ENCODE assay signal across 21 mouse cellular contexts in genomic region chr9:64913406-64913805, GRCm38 (mm10). TPM values are rescaled to one million over a fixed set of nuclear protein-coding genes. Genes with fewer than 3 reads are reported as not detected.
DNase-seq lines count a peak whose midpoint lies in the region; ATAC-seq and TF ChIP-seq lines count a peak whose summit lies in the region.
"Had no signal": no experiment of that assay in that cellular context is flagged by ENCODE, and none has a peak within 500 bp of the region (broad histone marks: within the 10 kb centered on the region; RNA-seq: fewer than 3 reads in every experiment).

No protein-coding gene starts in this region.

- no peak overlapping the region for H3K4me2 ChIP-seq in liver, embryonic 15.5 days
- no peak overlapping the region for H3K4me2 ChIP-seq in liver, postnatal 0 days (ENCODE audit: low read depth, low read length)
- no peak overlapping the region for H3K4me2 ChIP-seq in kidney, embryonic 16.5 days (replicated peaks; ENCODE audit: low read depth, low read length)
- H3K4me2 ChIP-seq: embryonic facial prominence, embryonic 12.5 days; forebrain, embryonic 12.5 days; heart, embryonic 12.5 days; hindbrain, embryonic 12.5 days had no signal

- no peaks in the 10 kb centered on the region for H3K27me3 ChIP-seq in liver, embryonic 15.5 days
- no peaks in the 10 kb centered on the region for H3K27me3 ChIP-seq in liver, postnatal 0 days (ENCODE audit: insufficient read depth, low read length)
- H3K27me3 ChIP-seq in kidney, embryonic 16.5 days (ENCODE audit: insufficient read depth, low read length) = no peaks in the 10 kb centered on the region
- H3K27me3 ChIP-seq: embryonic facial prominence, embryonic 12.5 days; forebrain, embryonic 12.5 days; heart, embryonic 12.5 days; hindbrain, embryonic 12.5 days had no signal

- H3K4me1 ChIP-seq in liver, embryonic 15.5 days (replicated peaks) = peaks cover 13% of the 10 kb centered on the region
- H3K4me1 ChIP-seq in liver, postnatal 0 days (ENCODE audit: insufficient read depth) = no peaks in the 10 kb centered on the region
- H3K4me1 ChIP-seq in kidney, embryonic 16.5 days (ENCODE audit: insufficient read depth, low read length) = no peaks in the 10 kb centered on the region
- H3K4me1 ChIP-seq: embryonic facial prominence, embryonic 12.5 days; forebrain, embryonic 12.5 days; heart, embryonic 12.5 days; hindbrain, embryonic 12.5 days had no signal

- no peak for ATAC-seq in liver, embryonic 15.5 days (ENCODE audit: insufficient read depth)
- peak; percentile 33; the same call in 1 of the 2 replicates for ATAC-seq in liver, postnatal 0 days
- no peak for ATAC-seq in kidney, embryonic 16.5 days (ENCODE audit: low FRiP score, low TSS enrichment)
- ATAC-seq: forebrain, embryonic 16.5 days; hindbrain, embryonic 16.5 days had no signal

- H3K9me3 ChIP-seq in liver, embryonic 15.5 days (replicated peaks) = no peaks in the 10 kb centered on the region
- no peaks in the 10 kb centered on the region for H3K9me3 ChIP-seq in liver, postnatal 0 days (ENCODE audit: low read length)
- H3K9me3 ChIP-seq in kidney, embryonic 16.5 days (ENCODE audit: low read length) = peaks cover 5% of the 10 kb centered on the region; the same call in 1 of the 2 replicates
- H3K9me3 ChIP-seq: embryonic facial prominence, embryonic 12.5 days; forebrain, embryonic 12.5 days had no signal

- TF ChIP-seq EP300 in liver, postnatal 0 days (IDR thresholded peaks at IDR 0.05; ENCODE audit: low read depth) = no peak

- no peak for TF ChIP-seq CTCF in liver, postnatal 0 days (IDR thresholded peaks at IDR 0.05; ENCODE audit: low read depth)

- peak; percentile 23 for DNase-seq in adrenal gland, postnatal 14 days
- DNase-seq in adrenal gland, adult 2 months = no peak
- DNase-seq in liver = no peak
- DNase-seq in liver, postnatal 0 days = peak; percentile 27
- no peak for DNase-seq in heart, postnatal 14 days
- DNase-seq: adrenal gland, postnatal 36 days; cerebellum, adult 11-12 months; cerebellum, adult 9-10 months; cerebellum, postnatal 25 days; gastrocnemius, postnatal 14 days; heart, postnatal 36 days had no signal

- intact Hi-C loops in heart, postnatal 14 days (cut with DNase I) = no loop called here

- no peak overlapping the region for H3K4me3 ChIP-seq in liver, embryonic 15.5 days (replicated peaks)
- H3K4me3 ChIP-seq in liver, postnatal 0 days (ENCODE audit: low read depth, low read length) = no peak overlapping the region
- no peak overlapping the region for H3K4me3 ChIP-seq in kidney, embryonic 16.5 days (ENCODE audit: low read length)
- H3K4me3 ChIP-seq: embryonic facial prominence, embryonic 12.5 days; forebrain, embryonic 12.5 days; heart, embryonic 12.5 days; hindbrain, embryonic 12.5 days had no signal

- WGBS in liver, embryonic 15.5 days (ENCODE audit: insufficient replicate concordance) = 86% methylated on average over 4 of the region's 4 CpGs
- WGBS in liver, postnatal 0 days (ENCODE audit: insufficient replicate concordance) = 85% methylated on average over 4 of the region's 4 CpGs
- 93% methylated on average over 4 of the region's 4 CpGs for WGBS in kidney, embryonic 16.5 days

- H3K36me3 ChIP-seq in liver, embryonic 15.5 days (replicated peaks) = peaks cover 88% of the 10 kb centered on the region
- peaks cover 79% of the 10 kb centered on the region for H3K36me3 ChIP-seq in liver, postnatal 0 days (replicated peaks; ENCODE audit: insufficient read depth, low read length)
- H3K36me3 ChIP-seq in kidney, embryonic 16.5 days (ENCODE audit: insufficient read depth, low read length) = peaks cover 4% of the 10 kb centered on the region; the same call in 1 of the 2 replicates

- H3K9ac ChIP-seq in liver, embryonic 15.5 days = no peak overlapping the region
- H3K9ac ChIP-seq in liver, postnatal 0 days (replicated peaks) = no peak overlapping the region
- no peak overlapping the region for H3K9ac ChIP-seq in kidney, embryonic 16.5 days (replicated peaks; ENCODE audit: low read length)
- H3K9ac ChIP-seq: embryonic facial prominence, embryonic 12.5 days; forebrain, embryonic 12.5 days; heart, embryonic 12.5 days; hindbrain, embryonic 12.5 days had no signal

- H3K27ac ChIP-seq in liver, embryonic 15.5 days (replicated peaks) = peak overlapping the region; percentile 10; the same call in 1 of the 2 replicates
- H3K27ac ChIP-seq in liver, postnatal 0 days (ENCODE audit: low read depth) = peak overlapping the region; percentile 86
- H3K27ac ChIP-seq in kidney, embryonic 16.5 days (ENCODE audit: low read length) = no peak overlapping the region
- H3K27ac ChIP-seq: embryonic facial prominence, embryonic 12.5 days; forebrain, embryonic 12.5 days; hindbrain, embryonic 12.5 days had no signal

RNA-seq across cellular contexts. Expression of gene Slc24a1, which starts 38.0 kb away (rescaled TPM):
- total RNA-seq in adrenal gland, postnatal 14 days (2021) = 0.07 and 0.15 TPM in 2 replicates
- total RNA-seq in adrenal gland, adult 2 months (2021) = not detected
- polyA plus RNA-seq in adrenal gland, adult 2 months (2012; rRNA removed) = not detected in 2 replicates
- 0.05 and 0.06 TPM in 2 replicates for polyA plus RNA-seq in liver, embryonic 15.5 days (2015; fragmentation: Nextera tagmentation; extraction: Ambion mirVana)
- polyA plus RNA-seq in liver, postnatal 0 days (2015; fragmentation: Nextera tagmentation; extraction: Ambion mirVana) = 0.02 and 0.04 TPM in 2 replicates
- 0.08 TPM in 1 of 2 replicates, not detected in the other for polyA plus RNA-seq in kidney, embryonic 16.5 days (2015; fragmentation: Nextera tagmentation; extraction: Ambion mirVana)
- under 1 TPM; 0.14 to 0.15 TPM for total RNA-seq in heart, postnatal 14 days (2021)
- total RNA-seq: adrenal gland, postnatal 36 days; MEL had no signal
- polyA plus RNA-seq: C2C12 had no signal

RNA-seq across cellular contexts. Expression of gene Ints14, which starts 47.3 kb away (rescaled TPM):
- total RNA-seq in adrenal gland, postnatal 14 days (2021) = 27.2 and 30.1 TPM in 2 replicates
- total RNA-seq in adrenal gland, adult 2 months (2021) = 10 to 100 TPM; 25.5 to 27.6 TPM
- polyA plus RNA-seq in adrenal gland, adult 2 months (2012; rRNA removed) = 7.5 and 9.9 TPM in 2 replicates
- 20.8 and 21.0 TPM in 2 replicates for polyA plus RNA-seq in liver, embryonic 15.5 days (2015; fragmentation: Nextera tagmentation; extraction: Ambion mirVana)
- polyA plus RNA-seq in liver, postnatal 0 days (2015; fragmentation: Nextera tagmentation; extraction: Ambion mirVana) = 10.5 and 11.1 TPM in 2 replicates
- 59.8 and 66.8 TPM in 2 replicates for polyA plus RNA-seq in kidney, embryonic 16.5 days (2015; fragmentation: Nextera tagmentation; extraction: Ambion mirVana)
- total RNA-seq in heart, postnatal 14 days (2021) = 10 to 100 TPM; 17.8 to 19.4 TPM

Comparison
In these comparisons a context has a peak if more than half of its experiments do, and no peak if none do; other contexts are left out.
1. DNase-seq: peak in adrenal gland, postnatal 14 days (single experiment) and liver, postnatal 0 days (single experiment); none in adrenal gland, adult 2 months (single experiment), liver (single experiment) and heart, postnatal 14 days (0 of 2).